1 mouse cellular context compared by ENCODE assay signal in genomic region chr3:59125783-59126555, GRCm38 (mm10).
A peak's percentile ranks its signal among the peaks of the same experiment; 100 is the strongest.
TF ChIP-seq lines count a peak whose summit lies in the region.

No protein-coding gene starts in this region.

TF ChIP-seq in MEL, 35 proteins besides CTCF, POLR2A, EP300 and RAD21 (continued from another document):
- no peak for TF ChIP-seq ZNF384 (IDR thresholded peaks at IDR 0.05; ENCODE audit: low read depth, low read length)
- no peak for TF ChIP-seq POLR2AphosphoS5 (IDR thresholded peaks at IDR 0.05; ENCODE audit: borderline replicate concordance, low read depth, low read length)
- TF ChIP-seq JUND (IDR thresholded peaks at IDR 0.05; ENCODE audit: low read depth, low read length) = no peak
- no peak for TF ChIP-seq USF1 (IDR thresholded peaks at IDR 0.05; ENCODE audit: low read depth, low read length)
- no peak for TF ChIP-seq SMC3 (IDR thresholded peaks at IDR 0.05; ENCODE audit: low read depth, low read length)
- TF ChIP-seq SIN3A (IDR thresholded peaks at IDR 0.05; ENCODE audit: low read length) = no peak
- no peak for TF ChIP-seq MYB (IDR thresholded peaks at IDR 0.05; ENCODE audit: low read depth, low read length)
- TF ChIP-seq NRF1 (IDR thresholded peaks at IDR 0.05; ENCODE audit: insufficient read depth, low read depth, low read length, poor library complexity, severe bottlenecking) = no peak
- TF ChIP-seq MAFK (IDR thresholded peaks at IDR 0.05; ENCODE audit: borderline replicate concordance, low read depth, low read length) = no peak
- TF ChIP-seq GATA1 (IDR thresholded peaks at IDR 0.05; ENCODE audit: low read depth, low read length) = peak; percentile 76
- 0 out of 2 replicates have a peak, but pooled peaks have one; percentile 26 for TF ChIP-seq RCOR1 (IDR thresholded peaks at IDR 0.05; ENCODE audit: low read depth, low read length)
- TF ChIP-seq BHLHE40 (IDR thresholded peaks at IDR 0.05; ENCODE audit: borderline replicate concordance, low read depth, low read length) = no peak
- no peak for TF ChIP-seq ZMIZ1 (IDR thresholded peaks at IDR 0.05; ENCODE audit: low read depth, low read length)
- TF ChIP-seq CHD1 (IDR thresholded peaks at IDR 0.05; ENCODE audit: low read depth, low read length) = no peak
